Mouse (Mus musculus) megakaryocyte, embryonic 14.5 days (primary cell): ENCODE data around the gene Pde4dip.

Source experiments
- FLI1 ChIP-seq: IDR thresholded peaks from 2 replicates; pipeline ENCODE4 v1.6.1; 2012; ENCODE audit warnings: low read length, inconsistent platforms, mixed read lengths
- GATA1 ChIP-seq: IDR thresholded peaks from 3 replicates; pipeline ENCODE4 v1.6.1; 2012; ENCODE audit warnings: mixed read lengths, low read length, inconsistent platforms, borderline replicate concordance

DNA sequence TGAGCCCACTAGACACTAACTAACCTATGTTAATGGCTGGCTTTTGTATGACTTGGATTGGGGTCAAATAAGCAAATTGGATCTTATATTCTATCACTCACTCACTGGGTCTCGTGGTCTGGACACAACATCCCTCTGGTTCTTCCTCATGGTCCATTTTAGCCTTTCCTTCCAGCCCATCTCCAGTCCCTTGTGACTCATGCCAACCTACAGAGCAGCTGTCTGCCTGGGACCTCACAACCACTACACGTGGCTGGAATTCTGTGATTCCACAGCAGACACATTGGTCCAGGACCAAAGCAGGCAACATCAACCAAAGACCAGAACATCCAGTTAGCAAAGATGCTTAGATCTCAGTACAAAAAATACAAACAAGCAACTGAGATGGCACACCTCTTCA lies 36.7 kb upstream of the Pde4dip start:
- TF ChIP-seq GATA1 (no peak), FLI1 (no peak)
